Mouse (Mus musculus): ENCODE results near the gene Slc1a2.

GRCm38 (mm10) chr2:102721859-102722258, 63.4 kb downstream of the Slc1a2 start:
- TF ChIP-seq CTCF (IDR thresholded peaks at IDR 0.05; ENCODE audit: low read depth, low read length) (no peak), POLR2A (IDR thresholded peaks at IDR 0.05; ENCODE audit: extremely low read depth, insufficient read depth, low read length) (no peak)

Measured in liver, adult 2 months (tissue).